Mouse (Mus musculus): Measurements from ENCODE around the gene Wasl.

Gene Wasl

DNA sequence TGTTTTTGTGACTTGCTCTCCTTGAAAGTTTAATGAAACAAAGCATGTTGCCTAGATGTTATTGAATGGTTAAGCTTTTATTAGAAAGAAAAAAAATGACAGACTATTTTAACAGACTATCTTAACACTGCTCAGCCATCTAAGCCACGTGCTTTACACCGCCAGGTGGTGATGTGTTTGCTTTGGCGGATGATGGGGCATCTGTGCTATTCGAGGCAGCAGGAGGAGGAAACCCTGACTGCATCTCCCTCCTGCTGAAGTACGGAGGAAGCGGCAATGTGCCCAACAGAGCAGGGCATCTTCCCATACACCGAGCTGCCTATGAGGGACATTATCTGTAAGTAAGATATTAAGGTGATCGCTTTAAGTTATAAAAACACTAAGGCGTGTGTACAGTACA lies 100.7 kb downstream of the Wasl start:
- DNase-seq (ENCODE audit: inconsistent age in 2 of 2, low spot score in 1 of 2), result no peak
